Mouse (Mus musculus): Measurements from ENCODE around the gene Gdf11. TPM values are rescaled to one million over a fixed set of nuclear protein-coding genes. Genes with fewer than 3 reads are reported as not detected.

Gene Gdf11
- 4.5 and 5.3 TPM in 2 replicates for polyA plus RNA-seq (2014; fragmentation: Nextera tagmentation; extraction: Ambion mirVana)

- Histone ChIP-seq H3K27me3 (replicated peaks; ENCODE audit: control insufficient read depth, insufficient read depth, low read length) (peaks cover 11% of the 10 kb centered on the region), H3K4me3 (ENCODE audit: low read depth, low read length) (peak within 1 kb of the TSS; percentile 71), H3K27ac (ENCODE audit: low read depth) (peak within 1 kb of the TSS; percentile 89), H3K4me1 (replicated peaks; ENCODE audit: control insufficient read depth, insufficient read depth, low read length) (peaks cover 26% of the 10 kb centered on the region), H3K9me3 (ENCODE audit: control insufficient read depth, low read length) (no peaks in the 10 kb centered on the region), H3K9ac (ENCODE audit: low read length) (peak within 1 kb of the TSS; percentile 74), H3K36me3 (ENCODE audit: control insufficient read depth, insufficient read depth, low read length) (peaks cover 17% of the 10 kb centered on the region), H3K4me2 (ENCODE audit: low read length) (peak within 1 kb of the TSS; percentile 86)
- DNase-seq (ENCODE audit: low spot score) = peak; percentile 81
- ATAC-seq (replicated peaks; ENCODE audit: low FRiP score, low TSS enrichment, low read depth) = peak; percentile 83
- under 1% methylated on average over 76 of the region's 89 CpGs for WGBS
Measured at GRCm38 (mm10) chr10:128891296-128892094, at the start of gene Gdf11. Gene Gdf11, minus strand, starts transcription at chr10:128891718.

DNA sequence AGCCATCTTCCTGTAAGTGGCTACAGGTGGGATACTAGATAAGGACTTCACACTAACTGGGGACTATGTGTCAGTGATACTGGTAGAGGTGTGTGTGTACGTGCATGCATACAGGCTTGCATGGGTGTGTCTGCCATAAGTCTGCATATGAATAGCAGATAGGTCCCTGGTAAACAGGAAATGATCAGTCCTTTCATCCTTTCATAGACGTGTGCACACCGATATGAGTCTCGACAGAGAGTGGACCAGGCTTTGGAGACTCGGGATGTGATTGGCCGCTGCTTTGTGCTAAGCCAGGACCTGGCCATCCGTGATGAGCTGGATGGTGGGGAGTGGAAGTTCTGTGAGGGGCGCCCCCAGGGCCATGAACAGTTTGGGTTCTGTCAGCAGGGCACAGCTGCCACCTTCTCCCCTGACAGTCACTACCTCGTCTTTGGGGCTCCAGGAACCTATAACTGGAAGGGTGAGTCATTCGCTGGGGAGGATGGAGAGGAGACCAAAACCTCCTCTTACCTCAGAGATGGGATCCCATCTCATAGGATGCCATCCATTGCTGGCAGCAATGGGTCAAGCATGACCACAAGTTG, 49.0 kb upstream of the Gdf11 start:
- Histone ChIP-seq H3K4me3 (ENCODE audit: low read depth, low read length) (no peak overlapping the region), H3K36me3 (ENCODE audit: control insufficient read depth, insufficient read depth, low read length) (no peaks in the 10 kb centered on the region), H3K27ac (ENCODE audit: low read depth) (no peak overlapping the region), H3K9me3 (ENCODE audit: control insufficient read depth, low read length) (no peaks in the 10 kb centered on the region), H3K4me2 (ENCODE audit: low read length) (no peak overlapping the region), H3K27me3 (replicated peaks; ENCODE audit: control insufficient read depth, insufficient read depth, low read length) (peaks cover 8% of the 10 kb centered on the region), H3K9ac (ENCODE audit: low read length) (no peak overlapping the region), H3K4me1 (replicated peaks; ENCODE audit: control insufficient read depth, insufficient read depth, low read length) (no peaks in the 10 kb centered on the region)
- DNase-seq (ENCODE audit: low spot score) = no peak
- 85% methylated on average over 10 of the region's 10 CpGs for WGBS
- ATAC-seq (replicated peaks; ENCODE audit: low FRiP score, low TSS enrichment, low read depth) = no peak

- Histone ChIP-seq H3K27ac (ENCODE audit: low read depth) (no peak overlapping the region), H3K4me2 (ENCODE audit: low read length) (no peak overlapping the region), H3K4me1 (replicated peaks; ENCODE audit: control insufficient read depth, insufficient read depth, low read length) (no peaks in the 10 kb centered on the region), H3K9me3 (ENCODE audit: control insufficient read depth, low read length) (no peaks in the 10 kb centered on the region), H3K9ac (ENCODE audit: low read length) (no peak overlapping the region), H3K4me3 (ENCODE audit: low read depth, low read length) (no peak overlapping the region), H3K36me3 (ENCODE audit: control insufficient read depth, insufficient read depth, low read length) (no peaks in the 10 kb centered on the region), H3K27me3 (replicated peaks; ENCODE audit: control insufficient read depth, insufficient read depth, low read length) (peaks cover 24% of the 10 kb centered on the region)
- ATAC-seq (replicated peaks; ENCODE audit: low FRiP score, low TSS enrichment, low read depth) (no peak), DNase-seq (ENCODE audit: low spot score) (no peak)
- WGBS = 46% methylated on average over 5 of the region's 5 CpGs
Measured at GRCm38 (mm10) chr10:128938974-128939373, 47.5 kb upstream of the Gdf11 start.

- H3K27me3 ChIP-seq (replicated peaks; ENCODE audit: control insufficient read depth, insufficient read depth, low read length) = peaks cover 29% of the 10 kb centered on the region
- H3K27ac ChIP-seq (ENCODE audit: low read depth) = no peak overlapping the region
- no peaks in the 10 kb centered on the region for H3K4me1 ChIP-seq (replicated peaks; ENCODE audit: control insufficient read depth, insufficient read depth, low read length)
- no peak overlapping the region for H3K9ac ChIP-seq (ENCODE audit: low read length)
- DNase-seq (ENCODE audit: low spot score) (no peak), ATAC-seq (replicated peaks; ENCODE audit: low FRiP score, low TSS enrichment, low read depth) (no peak)
- no peaks in the 10 kb centered on the region for H3K9me3 ChIP-seq (ENCODE audit: control insufficient read depth, low read length)
- H3K4me3 ChIP-seq (ENCODE audit: low read depth, low read length) = no peak overlapping the region
- H3K36me3 ChIP-seq (ENCODE audit: control insufficient read depth, insufficient read depth, low read length) = no peaks in the 10 kb centered on the region
- H3K4me2 ChIP-seq (ENCODE audit: low read length) = no peak overlapping the region
- 81% methylated on average over 9 of the region's 9 CpGs for WGBS
Measured at GRCm38 (mm10) chr10:128938457-128938856, 46.9 kb upstream of the Gdf11 start.

GRCm38 (mm10) chr10:128937756-128938390, 46.4 kb upstream of the Gdf11 start:
- 70% methylated on average over 12 of the region's 12 CpGs for WGBS
- DNase-seq (ENCODE audit: low spot score) (no peak), ATAC-seq (replicated peaks; ENCODE audit: low FRiP score, low TSS enrichment, low read depth) (no peak)

GRCm38 (mm10) chr10:128935826-128936440, 44.4 kb upstream of the Gdf11 start:
- ATAC-seq (replicated peaks; ENCODE audit: low FRiP score, low TSS enrichment, low read depth) = no peak
- WGBS = 73% methylated on average over 8 of the region's 8 CpGs
- no peak overlapping the region for H3K4me2 ChIP-seq (ENCODE audit: low read length)

More at GRCm38 (mm10) chr10:128937756-128938390, 46.4 kb upstream of the Gdf11 start:
- no peaks in the 10 kb centered on the region for H3K36me3 ChIP-seq (ENCODE audit: control insufficient read depth, insufficient read depth, low read length)
- no peaks in the 10 kb centered on the region for H3K4me1 ChIP-seq (replicated peaks; ENCODE audit: control insufficient read depth, insufficient read depth, low read length)
- no peak overlapping the region for H3K9ac ChIP-seq (ENCODE audit: low read length)
- no peak overlapping the region for H3K4me3 ChIP-seq (ENCODE audit: low read depth, low read length)
- H3K27me3 ChIP-seq (replicated peaks; ENCODE audit: control insufficient read depth, insufficient read depth, low read length) = peaks cover 35% of the 10 kb centered on the region
- H3K9me3 ChIP-seq (ENCODE audit: control insufficient read depth, low read length) = no peaks in the 10 kb centered on the region
- H3K27ac ChIP-seq (ENCODE audit: low read depth) = no peak overlapping the region
- H3K4me2 ChIP-seq (ENCODE audit: low read length) = no peak overlapping the region

DNA sequence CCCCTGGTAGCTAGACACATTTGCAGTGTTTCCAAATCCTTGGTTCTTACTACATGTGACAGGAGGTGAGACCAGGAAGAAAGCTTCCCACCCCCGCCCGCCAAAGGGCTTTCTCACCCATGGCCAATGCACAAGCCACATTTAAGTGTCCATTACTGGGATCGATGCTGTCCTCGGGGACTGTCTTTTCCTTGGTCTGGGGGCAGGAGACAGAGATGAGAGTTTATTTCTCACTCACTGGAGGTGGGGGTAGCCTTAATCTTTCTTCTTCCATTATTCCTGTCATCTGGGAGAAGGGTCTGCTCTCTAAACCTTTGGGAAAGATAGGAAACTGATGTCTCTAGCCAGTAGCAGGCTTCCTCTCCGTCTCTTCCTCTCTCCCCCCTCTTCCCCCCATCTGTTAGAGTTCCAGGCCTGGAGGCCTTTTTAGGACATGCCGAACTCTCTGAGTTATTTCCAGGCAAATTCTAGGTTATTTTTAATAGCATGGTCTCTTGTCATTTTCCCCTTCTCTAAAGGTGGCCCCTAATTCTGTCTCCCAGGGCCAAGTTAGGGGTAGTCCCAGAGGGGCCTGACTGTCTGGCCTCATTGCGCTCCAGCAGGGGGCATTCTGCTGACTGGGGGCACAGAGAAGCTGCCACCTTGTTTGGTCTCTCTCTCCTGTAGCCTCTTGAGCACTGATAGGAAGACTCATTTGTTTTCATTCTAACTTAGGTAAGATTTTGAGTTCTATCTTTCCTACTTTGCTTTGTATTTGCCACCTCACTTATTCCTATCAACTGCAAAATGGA, 43.7 kb upstream of the Gdf11 start:
- no peak overlapping the region for H3K4me3 ChIP-seq (ENCODE audit: low read depth, low read length)

More at GRCm38 (mm10) chr10:128935826-128936440, 44.4 kb upstream of the Gdf11 start:
- peaks cover 55% of the 10 kb centered on the region for H3K27me3 ChIP-seq (replicated peaks; ENCODE audit: control insufficient read depth, insufficient read depth, low read length)
- no peak overlapping the region for H3K27ac ChIP-seq (ENCODE audit: low read depth)
- DNase-seq (ENCODE audit: low spot score) = no peak
- no peaks in the 10 kb centered on the region for H3K4me1 ChIP-seq (replicated peaks; ENCODE audit: control insufficient read depth, insufficient read depth, low read length)
- H3K36me3 ChIP-seq (ENCODE audit: control insufficient read depth, insufficient read depth, low read length) = no peaks in the 10 kb centered on the region
- H3K9ac ChIP-seq (ENCODE audit: low read length) = no peak overlapping the region
- H3K9me3 ChIP-seq (ENCODE audit: control insufficient read depth, low read length) = no peaks in the 10 kb centered on the region
- no peak overlapping the region for H3K4me3 ChIP-seq (ENCODE audit: low read depth, low read length)

More for the DNA sequence above, 43.7 kb upstream of the Gdf11 start:
- Histone ChIP-seq H3K27me3 (replicated peaks; ENCODE audit: control insufficient read depth, insufficient read depth, low read length) (peaks cover 59% of the 10 kb centered on the region), H3K27ac (ENCODE audit: low read depth) (no peak overlapping the region), H3K9me3 (ENCODE audit: control insufficient read depth, low read length) (no peaks in the 10 kb centered on the region), H3K4me2 (ENCODE audit: low read length) (no peak overlapping the region), H3K9ac (ENCODE audit: low read length) (no peak overlapping the region), H3K36me3 (ENCODE audit: control insufficient read depth, insufficient read depth, low read length) (no peaks in the 10 kb centered on the region), H3K4me1 (replicated peaks; ENCODE audit: control insufficient read depth, insufficient read depth, low read length) (no peaks in the 10 kb centered on the region)
- no peak for ATAC-seq (replicated peaks; ENCODE audit: low FRiP score, low TSS enrichment, low read depth)
- DNase-seq (ENCODE audit: low spot score) = no peak
- 57% methylated on average over 7 of the region's 7 CpGs for WGBS
